Mouse (Mus musculus): ENCODE measurements around the gene Hs6st3.
"Not testable (repeated sequence)": the region's sequence is repeated elsewhere in the genome, so short reads cannot be mapped to it uniquely, and the experiment has no call there.

Hs6st3 gene

DNA sequence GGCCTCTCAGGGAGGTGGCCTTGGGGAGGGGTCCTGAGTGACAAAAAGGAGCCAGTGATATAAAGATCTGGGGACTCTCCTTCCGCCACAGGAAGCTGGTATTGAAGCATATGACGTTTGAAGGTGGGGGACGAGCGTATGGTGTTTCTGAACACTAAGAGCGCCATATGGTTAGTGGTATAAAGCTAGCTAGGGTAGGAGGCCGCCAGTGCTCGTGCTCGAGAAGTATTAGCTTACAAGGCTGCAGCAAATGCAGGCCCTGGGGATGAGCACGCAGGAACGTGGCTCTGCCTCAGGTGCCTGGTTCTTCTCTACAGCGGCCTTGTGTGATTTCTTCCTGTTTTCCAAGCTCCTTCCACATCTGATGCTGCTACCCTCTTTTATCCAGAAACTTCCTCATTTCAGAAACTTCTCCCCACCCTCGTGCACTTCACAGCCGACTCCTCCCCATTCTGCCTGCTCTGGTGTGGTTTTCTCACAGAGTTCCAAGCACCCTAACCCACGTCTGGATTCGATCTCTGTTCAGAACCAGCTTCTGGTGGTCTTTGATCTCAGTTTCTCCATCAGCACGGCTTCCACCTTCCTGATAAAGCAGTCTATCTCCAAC lies 110.0 kb downstream of the Hs6st3 start:
- DNase-seq (ENCODE audit: extremely low spot score, low spot score) = no peak

DNA sequence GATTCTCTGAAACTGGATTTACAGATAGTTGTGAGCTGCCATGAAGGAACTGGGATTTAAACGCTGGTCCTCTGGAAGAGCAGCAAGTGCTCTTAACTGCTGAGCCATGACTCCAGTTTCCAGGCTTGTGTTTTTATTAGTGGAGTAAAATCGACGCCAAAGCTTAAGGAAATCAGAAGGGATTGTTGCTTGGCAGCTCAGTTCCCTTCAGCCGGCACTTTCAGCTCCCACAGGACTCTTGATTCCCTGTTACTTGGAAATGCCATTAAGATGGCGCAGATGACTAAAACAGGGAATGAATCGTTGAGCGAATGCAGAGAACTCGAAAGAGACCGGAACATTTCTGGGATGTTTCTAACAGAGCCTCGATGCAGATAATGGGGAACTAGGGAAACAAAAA lies 112.2 kb downstream of the Hs6st3 start:
- DNase-seq (ENCODE audit: extremely low spot score, low spot score) = no peak

DNA sequence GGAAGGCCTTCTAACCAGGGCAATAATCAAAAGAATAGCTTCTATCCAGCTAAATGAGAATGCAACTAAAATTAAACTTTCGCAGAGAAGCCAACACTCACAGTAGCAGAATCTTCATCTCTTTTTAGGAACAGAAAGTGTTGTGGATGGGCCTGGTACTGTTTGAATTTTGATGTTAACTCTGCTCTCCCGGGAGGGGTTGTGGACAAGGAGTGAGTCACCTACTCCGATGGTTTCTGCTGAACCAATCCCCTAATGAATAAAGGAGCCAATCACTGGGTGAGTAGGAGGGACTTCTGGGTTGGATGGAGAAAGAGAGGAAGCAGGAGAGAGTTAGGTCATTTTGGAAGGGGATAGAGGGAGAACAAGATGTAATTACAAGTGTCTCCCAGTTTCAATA lies 117.3 kb downstream of the Hs6st3 start:
- DNase-seq (ENCODE audit: extremely low spot score, low spot score) = no peak

DNA sequence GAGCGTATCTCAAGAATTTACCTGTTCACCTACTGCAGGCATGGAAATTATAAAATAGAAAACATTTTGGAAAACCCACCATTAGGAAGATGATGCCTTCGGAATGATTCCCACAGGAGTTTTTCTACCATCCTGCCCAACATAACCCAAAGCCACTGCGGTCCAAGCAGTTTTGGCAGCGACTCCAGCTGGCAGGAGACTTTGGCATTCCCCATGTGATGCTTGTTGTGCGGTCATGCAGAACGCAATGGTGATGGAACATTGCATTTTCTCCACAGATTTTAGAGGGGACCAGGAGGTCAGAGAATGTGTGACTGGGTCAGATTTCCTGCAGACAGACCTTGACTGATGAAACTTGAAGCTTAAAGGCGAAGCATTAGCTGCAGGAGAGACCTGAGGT lies 118.9 kb downstream of the Hs6st3 start:
- DNase-seq (ENCODE audit: extremely low spot score, low spot score) = no peak

DNA sequence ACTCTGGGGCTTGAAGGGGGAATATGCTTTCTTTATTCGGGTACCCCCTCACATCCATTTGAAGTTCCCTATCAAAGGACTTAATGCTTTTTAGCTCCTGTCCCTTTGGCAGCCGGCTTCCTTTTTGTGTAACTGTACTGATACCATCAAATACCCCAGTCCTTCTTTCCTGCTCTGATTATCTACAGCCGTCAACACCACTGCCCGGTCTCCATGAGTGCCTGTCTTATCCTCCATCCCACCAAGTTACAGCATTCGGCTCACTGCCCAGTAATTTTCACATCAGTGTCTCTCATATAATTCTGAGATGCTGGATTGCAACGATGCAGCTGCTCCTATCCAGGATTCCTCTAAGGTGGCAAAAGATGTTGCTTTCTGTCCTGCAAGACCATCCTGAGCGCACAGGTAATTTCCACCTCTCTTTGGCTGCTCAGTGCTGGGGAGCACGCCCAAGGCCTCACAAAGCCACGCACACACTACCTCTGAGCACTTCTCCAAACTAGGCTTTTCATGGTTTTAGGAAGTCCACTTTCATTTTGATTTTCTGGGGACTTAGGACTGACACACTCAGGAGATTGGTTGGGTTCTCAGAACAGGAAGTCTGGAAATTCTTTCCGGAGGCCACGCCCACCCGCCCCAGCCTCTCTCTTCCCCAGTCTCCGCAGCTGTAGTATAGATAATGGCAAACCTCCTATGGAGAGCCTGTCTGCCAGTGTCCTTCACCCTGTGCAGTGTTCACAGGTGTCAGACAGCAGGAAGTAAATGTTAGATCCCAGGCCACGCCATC lies 122.2 kb downstream of the Hs6st3 start:
- DNase-seq (ENCODE audit: extremely low spot score, low spot score) = no peak

DNA sequence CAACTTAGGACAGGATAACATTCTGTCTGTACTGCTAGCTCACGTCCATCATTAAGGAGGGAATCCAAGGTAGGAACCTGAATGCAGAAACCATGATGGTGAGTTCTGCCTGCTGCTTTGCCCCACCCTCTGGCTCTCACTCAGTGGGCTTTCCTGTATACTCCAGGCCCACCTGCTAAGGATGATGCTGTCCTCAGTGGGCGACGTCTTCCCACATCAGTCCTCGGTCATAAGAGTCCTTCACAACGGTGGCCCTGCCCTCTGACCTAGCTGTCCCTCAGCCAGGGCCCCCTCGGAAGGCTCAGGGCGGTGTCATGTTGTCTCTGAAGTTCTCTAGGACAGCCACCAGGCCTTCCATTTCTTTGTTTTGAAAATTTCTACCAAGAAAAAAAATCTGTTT lies 128.2 kb downstream of the Hs6st3 start:
- DNase-seq (ENCODE audit: extremely low spot score, low spot score) = no peak

DNA sequence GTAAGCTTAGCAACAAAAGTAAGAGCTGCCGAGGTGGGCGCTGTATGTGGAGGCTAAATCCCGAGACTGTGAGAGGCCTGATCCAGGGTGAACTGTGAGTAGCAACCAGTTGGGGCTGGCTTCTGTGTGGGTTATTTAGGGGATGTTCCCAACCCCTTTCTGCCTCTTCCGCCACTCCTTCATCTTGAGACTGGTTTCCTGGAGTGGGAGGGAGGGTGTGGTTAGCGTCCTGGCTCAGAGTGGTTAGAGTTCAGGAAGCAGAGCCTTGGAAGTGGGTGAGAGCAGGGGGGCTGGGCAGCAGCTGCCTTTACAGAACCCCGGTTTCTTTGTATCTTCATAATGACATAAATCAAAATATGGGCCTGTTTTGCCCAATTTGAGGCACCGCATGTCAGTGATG lies 134.9 kb downstream of the Hs6st3 start:
- DNase-seq (ENCODE audit: extremely low spot score, low spot score) = no peak

DNA sequence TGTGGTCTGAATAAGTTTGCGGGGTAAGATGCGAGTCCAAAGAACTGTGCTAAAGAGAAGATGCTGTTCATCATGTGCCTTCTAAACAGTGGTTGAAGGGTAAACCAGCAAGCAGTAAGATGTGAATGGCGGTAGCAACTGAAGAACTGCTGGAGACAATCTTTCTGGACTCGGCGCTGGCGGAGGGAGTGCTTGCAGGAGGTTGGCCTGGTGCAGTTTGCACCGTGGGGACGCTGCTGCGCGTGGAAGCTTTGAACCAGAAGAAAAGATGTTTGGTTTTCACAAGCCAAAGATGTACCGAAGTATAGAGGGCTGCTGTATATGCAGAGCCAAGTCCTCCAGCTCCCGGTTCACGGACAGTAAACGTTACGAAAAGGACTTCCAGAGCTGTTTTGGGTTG lies 140.0 kb downstream of the Hs6st3 start:
- DNase-seq (ENCODE audit: extremely low spot score, low spot score) = not testable (repeated sequence)

DNA sequence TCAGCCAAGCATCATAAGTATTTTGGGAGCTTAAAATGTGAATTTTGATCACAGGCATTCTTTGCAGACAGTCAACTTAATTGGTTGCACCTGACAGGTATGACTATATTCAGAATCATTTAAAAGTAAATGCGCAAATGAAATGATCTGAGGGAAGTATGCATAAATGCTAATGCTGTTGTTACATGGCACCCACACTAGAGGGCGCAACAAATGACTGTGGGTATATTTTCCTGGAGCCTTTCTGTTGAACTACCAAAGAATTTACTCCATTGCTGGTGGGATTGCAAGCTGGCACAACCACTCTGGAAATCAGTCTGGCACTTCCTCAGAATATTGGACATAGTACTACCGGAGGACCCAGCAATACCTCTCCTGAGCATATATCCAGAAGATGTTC lies 145.8 kb downstream of the Hs6st3 start:
- DNase-seq (ENCODE audit: extremely low spot score, low spot score) = no peak

DNA sequence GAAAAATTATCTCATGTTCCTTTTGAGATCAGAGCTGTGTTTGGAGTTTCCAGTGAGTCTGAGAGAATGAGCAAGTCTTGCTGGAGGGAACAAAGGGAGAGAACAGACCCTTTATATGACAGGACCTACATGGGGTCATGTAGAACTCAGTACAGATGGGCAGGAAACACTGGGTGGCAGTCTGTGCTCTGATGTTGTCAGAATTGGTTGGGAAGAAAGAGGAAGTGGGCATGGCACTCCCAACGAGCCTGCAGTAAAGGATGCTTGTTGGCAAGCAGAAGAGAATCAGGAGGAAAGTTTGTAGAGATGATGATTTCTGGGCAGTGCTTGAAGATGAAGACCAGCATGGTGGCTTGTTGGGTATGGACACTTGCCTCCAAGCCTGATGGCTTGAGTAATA lies 151.5 kb downstream of the Hs6st3 start:
- DNase-seq (ENCODE audit: extremely low spot score, low spot score) = no peak

DNA sequence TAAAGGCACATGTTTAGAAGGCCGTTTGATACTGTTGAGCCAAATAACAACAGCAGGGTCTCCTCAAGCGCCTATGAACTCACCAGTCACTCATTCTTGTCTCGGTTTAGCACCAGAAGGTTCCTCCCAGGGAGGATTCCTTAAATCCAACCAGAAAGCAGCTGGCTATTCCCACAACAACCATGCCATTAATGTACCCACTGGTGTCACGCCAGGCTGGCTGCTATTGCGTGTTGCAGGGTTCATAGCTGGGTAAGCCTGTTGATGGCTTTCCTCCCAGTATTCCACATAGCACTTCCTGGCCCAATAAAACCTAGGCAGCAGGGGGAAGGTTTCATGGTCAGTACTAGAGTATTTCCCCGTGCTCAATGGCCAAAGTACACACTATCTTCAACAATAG lies 155.9 kb downstream of the Hs6st3 start:
- DNase-seq (ENCODE audit: extremely low spot score, low spot score) = no peak

DNA sequence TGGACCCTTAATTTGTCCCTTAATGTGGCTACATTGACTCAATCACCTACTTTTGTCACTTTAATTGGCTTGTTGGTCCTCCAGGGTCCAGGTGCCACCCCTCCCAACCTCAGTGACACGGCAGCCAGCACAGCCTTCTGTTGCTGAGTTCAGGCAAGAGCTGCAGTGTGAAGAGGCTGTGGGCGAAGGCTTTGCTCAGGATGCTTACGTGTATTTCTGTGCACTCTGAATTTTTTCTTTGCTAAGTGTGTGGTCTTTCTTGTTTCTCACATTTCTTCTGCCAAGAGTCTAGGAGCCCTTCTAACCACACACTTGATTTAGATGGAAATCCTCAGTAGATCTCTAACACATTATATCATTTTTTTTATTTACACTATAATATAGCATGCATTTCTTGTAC lies 168.3 kb downstream of the Hs6st3 start:
- DNase-seq (ENCODE audit: extremely low spot score, low spot score) = no peak

DNA sequence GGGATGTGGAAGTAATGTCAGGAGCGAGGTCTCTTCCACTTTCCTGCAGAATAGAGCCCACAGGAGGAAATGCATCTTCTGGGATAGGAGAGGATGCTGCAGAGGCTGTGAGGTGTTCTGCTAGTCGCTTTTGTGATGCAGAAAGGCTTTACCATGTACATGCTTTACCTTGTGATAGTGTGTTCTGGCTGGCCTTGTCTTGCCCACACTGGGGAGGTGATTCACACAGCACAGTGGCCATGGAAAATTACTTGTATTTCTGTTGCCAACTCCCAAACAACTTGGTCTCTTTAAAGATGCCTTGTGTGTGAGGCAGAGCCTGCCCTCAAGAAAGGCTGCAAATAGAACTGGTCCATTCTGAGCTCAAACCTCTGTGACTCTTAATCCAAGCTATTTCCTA lies 180.2 kb downstream of the Hs6st3 start:
- no peak for DNase-seq (ENCODE audit: extremely low spot score, low spot score)

DNA sequence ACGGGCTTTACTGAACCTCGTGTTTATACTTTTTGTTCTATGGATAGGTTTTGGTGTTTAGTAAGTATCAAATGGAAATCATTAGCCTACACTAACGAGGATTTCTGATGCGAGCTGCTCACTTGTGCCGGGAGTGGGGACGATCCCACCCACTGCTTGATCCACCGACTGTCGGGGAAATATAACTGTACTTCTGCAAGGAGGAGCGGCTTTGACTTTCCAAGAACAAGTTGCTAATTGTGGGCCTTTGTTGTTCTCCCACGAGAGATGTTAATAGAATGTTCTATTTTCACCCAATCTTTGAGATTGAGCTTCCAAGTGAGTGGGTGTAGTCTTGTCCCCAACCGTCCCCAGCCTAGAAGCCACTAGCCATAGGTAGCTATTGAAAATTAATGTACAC lies 209.1 kb downstream of the Hs6st3 start:
- DNase-seq (ENCODE audit: extremely low spot score, low spot score) = no peak

DNA sequence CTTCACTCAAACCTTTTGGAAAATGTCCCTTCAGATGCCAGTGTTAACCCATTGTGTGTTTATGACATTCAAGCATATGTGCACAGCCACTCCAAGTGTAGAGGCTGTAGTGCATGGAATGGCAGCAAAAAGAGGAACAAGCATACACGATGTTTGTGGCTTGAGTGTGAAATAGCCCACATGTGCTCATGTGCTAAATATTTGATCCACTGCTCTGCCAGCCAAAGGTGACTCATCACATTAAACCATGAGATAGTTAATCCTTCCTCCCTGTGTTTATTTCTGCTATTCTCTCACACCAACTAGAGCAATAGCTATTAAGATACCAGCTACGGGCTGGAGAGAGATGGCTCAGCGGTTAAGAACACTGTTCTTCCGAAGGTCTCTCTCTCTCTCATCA lies 223.3 kb downstream of the Hs6st3 start:
- no peak for DNase-seq (ENCODE audit: extremely low spot score, low spot score)

DNA sequence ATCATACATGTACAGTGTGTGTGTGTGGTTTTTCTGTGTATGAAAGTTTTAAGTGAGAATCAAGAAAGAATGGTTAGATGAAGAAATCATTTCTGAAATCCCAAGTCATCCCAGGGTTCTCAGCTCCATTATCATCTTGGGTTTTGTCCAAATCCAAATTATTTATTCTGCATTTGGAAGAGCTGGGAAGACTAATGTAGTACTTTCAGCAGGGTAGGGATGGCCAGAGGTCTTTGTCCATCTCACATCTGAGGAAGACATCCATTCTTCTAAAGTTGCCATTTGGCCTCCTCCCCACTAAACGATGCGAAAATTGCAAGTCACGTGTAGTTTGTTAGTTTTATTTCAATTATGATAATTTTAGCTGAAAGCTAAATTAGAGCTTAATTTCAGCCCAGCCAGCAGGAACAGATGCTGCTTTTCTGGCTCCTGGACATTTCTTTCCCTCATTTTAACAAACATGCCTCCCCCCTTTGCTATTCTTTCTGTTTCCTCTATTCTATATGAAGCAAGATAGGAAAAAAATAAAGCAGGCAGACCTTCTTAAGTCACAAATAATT lies 229.8 kb downstream of the Hs6st3 start:
- no peak for DNase-seq (ENCODE audit: extremely low spot score, low spot score)

DNA sequence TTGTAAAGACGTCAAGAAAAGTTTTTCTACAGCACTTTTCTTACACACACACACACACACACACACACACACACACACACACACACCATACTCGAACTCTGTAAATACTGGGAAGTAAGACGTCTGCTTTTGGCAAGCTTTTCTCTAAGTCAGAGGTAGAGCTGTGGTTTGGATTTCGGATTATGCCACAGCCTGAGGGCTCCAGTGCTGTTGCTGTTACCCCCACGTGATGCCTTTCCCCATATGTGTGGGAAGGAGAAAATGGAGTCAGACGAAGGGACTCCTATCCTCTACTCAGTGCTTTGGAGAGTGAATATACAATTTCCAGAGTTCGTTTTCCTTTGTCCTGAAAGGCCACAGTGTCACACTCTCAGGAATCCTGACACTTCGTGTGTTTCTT lies 231.1 kb downstream of the Hs6st3 start:
- no peak for DNase-seq (ENCODE audit: extremely low spot score, low spot score)

DNA sequence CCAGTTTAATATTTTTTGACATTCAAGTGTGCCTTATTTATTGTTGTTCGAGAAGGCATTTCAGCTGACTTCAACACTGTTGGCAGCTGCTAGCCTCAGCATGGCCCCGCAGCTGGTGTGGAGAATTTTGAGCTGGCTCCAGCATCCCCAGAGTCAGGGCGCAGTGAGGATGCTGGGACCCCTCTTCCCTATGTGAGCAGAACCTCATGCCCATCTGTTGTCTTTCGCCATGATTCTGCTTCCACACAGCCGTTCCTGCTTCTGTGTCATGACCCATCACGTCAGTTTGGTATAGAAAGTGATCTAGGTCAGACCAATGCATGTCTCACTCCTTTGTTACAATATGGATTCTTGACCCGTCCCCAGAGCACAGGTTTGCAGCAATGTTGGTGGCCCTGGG lies 231.9 kb downstream of the Hs6st3 start:
- DNase-seq (ENCODE audit: extremely low spot score, low spot score) = no peak

DNA sequence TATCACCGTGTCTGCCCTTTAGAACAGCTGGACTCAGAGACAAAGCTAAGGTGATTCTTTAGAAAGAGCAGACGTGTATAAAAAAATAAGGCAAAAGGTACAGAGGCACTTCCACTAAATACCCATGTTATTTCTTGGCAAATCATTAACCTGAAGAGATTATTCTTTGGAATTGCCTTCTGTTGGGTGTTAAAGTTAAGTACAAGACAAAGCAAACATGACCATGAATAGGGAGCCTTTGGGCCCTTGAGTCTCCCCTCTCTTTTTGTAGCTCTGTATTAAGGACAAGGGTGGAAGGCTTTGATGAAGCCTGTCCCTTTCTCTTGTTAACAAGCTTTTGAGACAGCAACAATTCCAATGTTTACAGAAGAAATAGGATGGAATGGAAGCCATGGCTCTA lies 241.2 kb downstream of the Hs6st3 start:
- DNase-seq (ENCODE audit: extremely low spot score, low spot score) = no peak

DNA sequence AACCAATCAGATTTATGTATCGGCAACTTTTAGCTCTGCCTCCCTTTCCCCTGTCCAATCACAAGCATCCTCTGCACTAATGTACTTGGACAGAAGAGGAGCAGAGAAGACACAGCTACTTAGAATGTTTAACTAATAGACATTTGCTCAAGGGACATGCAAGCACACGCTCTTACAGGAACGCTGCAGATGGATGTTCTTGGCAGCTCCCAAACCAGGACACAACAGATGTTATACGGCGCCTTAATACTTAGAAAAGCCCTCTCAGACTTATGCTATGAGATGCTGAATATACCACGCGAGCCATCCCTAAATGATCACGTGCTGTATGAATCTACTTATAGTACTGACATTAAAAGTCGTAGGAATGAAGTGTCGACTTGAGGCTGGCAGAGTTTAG lies 263.5 kb downstream of the Hs6st3 start:
- no peak for DNase-seq (ENCODE audit: extremely low spot score, low spot score)

DNA sequence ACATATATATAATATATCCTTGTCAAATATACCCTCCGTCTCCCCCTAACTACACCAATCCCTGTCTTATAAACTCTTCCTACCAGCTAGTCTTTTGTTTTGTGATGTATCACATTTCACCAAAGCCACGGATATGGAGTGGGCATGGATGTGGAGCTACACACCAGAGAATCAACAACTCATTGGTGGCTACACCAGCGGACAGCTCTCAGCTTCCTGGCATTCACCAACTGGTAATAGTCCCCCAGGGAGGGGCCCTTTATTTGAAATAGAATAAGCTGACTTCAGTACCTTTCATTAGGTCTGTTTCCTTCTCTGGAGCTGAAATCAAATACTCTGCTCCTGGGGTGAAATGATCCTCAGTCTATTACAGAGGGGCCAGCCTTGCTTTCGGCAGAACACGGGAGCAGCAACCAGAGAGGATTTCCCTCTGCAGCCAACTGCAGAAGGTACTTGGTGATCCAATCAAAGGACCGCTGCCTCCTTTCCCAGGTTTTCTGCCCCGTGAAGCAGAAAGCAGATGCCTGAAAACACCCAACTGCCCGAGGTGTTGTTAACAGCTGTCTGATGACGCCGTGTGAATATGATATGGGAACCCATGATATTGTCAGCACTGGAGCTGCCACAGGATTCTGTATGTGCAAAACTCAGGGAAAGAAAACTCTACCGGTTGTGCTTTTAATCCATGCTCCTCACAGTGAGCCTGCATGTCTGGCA lies 271.4 kb downstream of the Hs6st3 start:
- no peak for DNase-seq (ENCODE audit: extremely low spot score, low spot score)

DNA sequence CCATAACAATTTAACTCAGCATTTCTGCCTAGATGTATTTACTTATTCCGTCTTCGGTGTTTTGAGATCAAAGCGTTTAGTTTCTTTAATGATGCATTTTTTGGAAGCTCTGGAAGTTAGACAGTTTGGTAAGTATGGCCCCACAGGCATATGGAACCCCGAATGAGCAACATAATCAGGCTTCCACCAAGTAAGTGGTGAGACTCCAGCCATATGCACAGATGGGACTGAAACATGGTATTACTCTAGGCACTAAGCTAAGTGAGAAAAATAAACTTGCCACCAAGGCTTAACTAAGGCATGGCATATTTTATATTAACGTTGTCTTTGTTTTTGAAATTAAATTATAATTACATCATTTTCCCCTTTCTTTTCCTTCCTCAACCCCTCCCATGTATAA lies 284.8 kb downstream of the Hs6st3 start:
- DNase-seq (ENCODE audit: extremely low spot score, low spot score) = no peak

Measured in neural tube, embryonic 10.5 days (tissue).